Mouse (Mus musculus) layer of hippocampus, adult 2 months (tissue): ENCODE measurements at regions not wholly inside any gene's neighbourhood (a gene's known extent, or its start where the extent isn't known, plus 50 kb on each side); places are given as distances from the start of the nearest gene placed in this dataset.

Source experiments
- DNase-seq, 2 experiments: peaks; one replicate each; pipeline ENCODE4 v3.0.0; 2022; ENCODE audit warnings: low spot score in 2 of 2
- H3K27ac ChIP-seq: fragments of 200-600 bp; 2 replicates; pipeline ENCODE4 v1.8.1; 2022
- H3K4me3 ChIP-seq: fragments of 200-600 bp; 2 replicates; pipeline ENCODE4 v1.8.1; 2022; ENCODE audit warnings: mild to moderate bottlenecking
- CTCF ChIP-seq: fragments of 200-600 bp; conservative IDR thresholded peaks from 2 replicates; pipeline ENCODE4 v1.8.1; 2022; ENCODE audit warnings: antibody characterized with exemption, mild to moderate bottlenecking, moderate library complexity

DNA sequence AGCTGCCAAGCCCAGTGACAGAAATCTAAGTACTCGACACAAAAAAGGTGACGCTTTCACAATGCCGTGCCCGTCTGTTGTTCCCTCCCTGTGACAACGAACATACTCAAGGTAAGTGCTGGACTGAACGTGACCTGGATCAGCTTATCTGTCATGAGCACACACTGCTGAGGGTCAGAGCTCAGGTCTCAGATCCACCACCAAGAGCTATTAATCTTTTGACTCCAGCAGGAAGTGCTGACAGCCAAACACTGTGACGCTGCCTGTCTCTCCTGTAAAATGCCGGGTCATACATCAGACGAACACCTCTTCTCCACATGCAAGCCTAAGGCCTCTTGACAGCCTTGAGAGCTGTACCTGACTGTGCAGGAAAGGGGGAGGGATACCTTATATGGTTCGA is 125.2 kb downstream of the Cand1 start:
- no peak overlapping the region for H3K4me3 ChIP-seq
- DNase-seq: no peak
- no peak for TF ChIP-seq CTCF
- H3K27ac ChIP-seq: no peak overlapping the region

DNA sequence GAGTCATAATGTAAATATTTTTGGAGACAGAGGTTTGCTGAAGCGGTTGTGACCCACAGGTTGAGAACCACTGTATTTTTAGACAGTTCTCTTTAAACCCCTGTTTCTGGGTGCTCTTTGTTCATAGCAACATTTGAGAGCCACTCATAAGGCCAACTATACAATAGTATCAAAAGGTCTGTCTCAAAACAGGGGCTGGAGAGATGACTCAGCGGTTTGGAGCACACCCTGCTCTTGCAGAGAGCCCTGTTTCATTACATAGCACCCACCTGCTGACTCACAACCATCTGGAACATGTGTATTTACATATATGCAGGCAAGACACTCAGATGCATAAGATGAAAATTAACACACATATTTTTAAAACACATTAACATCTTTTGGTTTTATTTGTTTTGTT is 128.0 kb downstream of the Cand1 start:
- Histone ChIP-seq H3K4me3 (no peak overlapping the region), H3K27ac (no peak overlapping the region)
- no peak for TF ChIP-seq CTCF
- DNase-seq: no peak

DNA sequence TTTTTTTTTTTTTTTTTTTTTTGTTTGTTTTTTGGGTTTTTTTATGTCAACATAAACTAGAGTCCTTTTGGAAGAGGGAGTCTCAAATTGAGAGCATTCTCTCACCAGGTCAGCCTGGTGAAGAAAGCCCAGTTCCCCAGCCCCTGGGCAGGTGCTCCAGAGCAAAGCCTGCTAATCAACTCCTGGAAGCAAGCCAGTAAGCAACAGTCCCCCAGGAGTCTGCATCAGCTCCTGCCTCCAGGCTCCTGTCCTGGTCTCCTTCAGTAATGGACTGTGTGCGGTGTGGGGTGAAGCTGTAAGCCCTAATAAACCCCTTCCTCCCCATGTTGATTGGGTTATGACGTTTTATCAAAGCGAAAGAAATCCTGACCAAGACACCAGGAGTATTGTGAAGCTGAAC is 128.4 kb downstream of the Cand1 start:
- no peak for TF ChIP-seq CTCF
- no peak for DNase-seq
- H3K27ac ChIP-seq: no peak overlapping the region
- no peak overlapping the region for H3K4me3 ChIP-seq

DNA sequence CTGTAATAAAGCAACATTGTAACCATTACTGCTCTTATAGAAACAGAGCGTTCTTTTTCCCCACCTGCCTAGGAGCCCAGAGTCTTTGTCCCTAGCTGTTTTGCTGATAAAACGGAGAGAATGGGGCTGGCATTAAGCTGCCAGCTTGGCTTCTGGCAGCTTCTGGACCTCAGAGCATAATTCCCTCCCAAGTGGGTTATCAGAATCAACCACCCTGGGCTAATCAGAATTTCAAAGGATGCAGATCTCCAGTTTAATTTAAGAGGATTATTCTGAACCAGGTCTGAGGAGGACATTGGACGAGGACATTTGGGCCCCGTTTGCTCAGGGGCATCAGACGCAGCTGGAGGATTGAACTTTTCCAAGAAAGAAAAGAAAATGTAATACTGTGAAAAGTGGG is 129.2 kb downstream of the Cand1 start:
- DNase-seq: no peak
- no peak overlapping the region for H3K27ac ChIP-seq
- H3K4me3 ChIP-seq: no peak overlapping the region
- no peak for TF ChIP-seq CTCF

DNA sequence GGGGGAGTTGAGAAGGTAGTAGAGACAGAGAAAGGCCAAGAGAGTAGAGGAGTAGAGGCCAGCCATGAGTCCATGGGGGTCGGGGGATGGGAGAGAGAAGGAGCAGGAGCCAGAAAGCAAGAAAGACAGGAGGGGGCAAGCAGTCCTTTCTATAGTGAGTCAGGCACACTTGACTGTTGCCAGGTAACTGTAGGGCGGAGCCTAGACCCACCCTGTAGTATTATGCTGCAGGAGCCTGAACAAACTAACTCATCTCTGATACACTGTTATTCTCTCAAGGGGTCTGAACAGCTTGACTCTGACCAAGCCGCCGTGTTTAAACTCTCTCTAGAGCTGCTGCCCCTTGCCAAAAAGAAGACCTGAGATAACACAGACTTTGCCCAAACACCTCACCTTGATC is 130.6 kb downstream of the Cand1 start:
- no peak for TF ChIP-seq CTCF
- Histone ChIP-seq H3K27ac (no peak overlapping the region), H3K4me3 (no peak overlapping the region)
- DNase-seq: no peak

DNA sequence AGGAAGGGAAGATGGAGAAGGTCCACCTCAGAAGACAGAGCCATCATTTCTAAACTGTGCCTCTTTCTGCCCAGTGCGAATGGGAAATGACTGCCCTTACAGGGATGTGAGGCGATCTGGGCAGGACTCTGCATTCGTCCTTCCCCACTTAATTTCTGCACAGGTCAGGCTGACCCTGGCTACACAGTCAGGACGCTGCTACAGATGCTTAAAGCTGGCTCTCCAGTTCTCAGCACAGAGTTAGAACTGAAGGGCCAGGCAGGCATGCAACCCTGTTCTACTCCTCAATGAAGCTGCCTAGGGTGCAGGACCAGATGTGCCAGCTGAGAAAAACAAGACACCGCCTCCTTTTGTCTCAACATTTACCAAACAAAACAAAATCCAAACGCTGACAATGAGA is 132.1 kb downstream of the Cand1 start:
- Histone ChIP-seq H3K27ac (no peak overlapping the region), H3K4me3 (no peak overlapping the region)
- TF ChIP-seq CTCF: no peak
- DNase-seq: no peak

DNA sequence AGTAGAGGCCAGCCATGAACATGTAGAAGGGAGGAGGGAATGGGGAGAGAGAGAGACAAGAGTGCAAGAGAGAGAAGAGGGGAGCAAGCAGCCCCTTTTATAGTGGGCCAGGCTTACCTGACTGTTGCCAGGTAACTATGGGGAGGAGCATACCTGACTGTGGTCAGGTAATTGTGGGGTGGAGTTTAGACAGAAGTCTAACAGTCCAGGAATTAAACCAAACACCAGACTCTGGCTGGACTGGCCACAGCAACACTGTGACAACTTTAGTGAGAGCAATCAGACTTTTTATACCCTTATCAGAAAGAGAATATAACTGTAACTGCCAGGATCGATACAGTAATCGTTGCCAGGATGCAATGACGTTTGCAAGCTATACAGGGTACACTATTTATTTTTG is 133.8 kb downstream of the Cand1 start:
- no peak for TF ChIP-seq CTCF
- DNase-seq: no peak
- H3K4me3 ChIP-seq: no peak overlapping the region
- no peak overlapping the region for H3K27ac ChIP-seq

DNA sequence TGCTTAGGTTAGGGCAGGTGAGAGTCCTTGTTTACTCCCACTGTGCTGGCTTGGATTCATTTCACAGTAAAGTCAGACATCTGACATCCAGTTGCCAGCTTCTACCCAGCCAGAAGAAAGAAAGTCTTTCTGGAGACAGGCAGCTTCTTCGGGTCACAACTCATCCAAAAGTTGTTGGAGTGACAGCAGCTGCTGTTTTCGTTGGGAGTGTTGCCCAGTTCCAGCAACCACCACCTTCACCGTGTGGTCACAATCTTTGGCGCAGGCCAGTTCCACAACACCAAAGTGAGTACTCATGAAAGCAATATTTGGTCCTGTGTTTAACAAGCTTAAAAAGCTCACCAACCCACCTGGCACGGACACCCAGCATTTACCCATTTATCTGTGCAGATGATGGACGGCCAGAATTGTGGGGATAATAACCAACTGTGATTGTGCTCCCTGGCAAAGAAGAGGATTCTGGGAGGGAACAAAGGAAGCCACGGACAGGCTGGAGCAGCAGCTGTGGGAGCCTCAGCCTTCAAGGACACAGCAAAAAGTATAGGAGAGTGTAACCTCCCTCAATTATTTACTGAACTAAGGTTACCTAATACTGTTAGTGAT is 134.5 kb downstream of the Cand1 start:
- no peak for DNase-seq
- Histone ChIP-seq H3K27ac (no peak overlapping the region), H3K4me3 (no peak overlapping the region)
- no peak for TF ChIP-seq CTCF

DNA sequence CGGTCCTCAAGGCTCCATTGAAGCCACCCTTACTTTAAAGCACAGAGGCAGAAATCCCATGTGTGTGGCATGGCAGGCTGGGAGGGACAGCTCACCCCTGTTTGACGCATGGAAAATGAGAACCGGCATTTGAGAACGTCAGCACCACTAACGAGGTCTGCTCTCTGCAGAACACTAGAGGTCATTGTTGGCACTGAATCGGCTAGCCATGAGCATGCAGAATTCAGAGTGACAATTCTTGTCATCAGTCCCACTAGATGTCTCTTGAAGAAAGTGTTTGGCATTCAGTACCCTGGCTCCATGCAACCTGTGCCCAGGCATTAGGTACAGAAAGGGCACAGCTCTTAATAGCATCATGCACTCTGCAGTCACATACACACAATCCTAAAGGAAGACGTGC is 139.3 kb downstream of the Cand1 start:
- no peak for DNase-seq
- no peak overlapping the region for H3K4me3 ChIP-seq
- peak; percentile 53 for TF ChIP-seq CTCF
- no peak overlapping the region for H3K27ac ChIP-seq

DNA sequence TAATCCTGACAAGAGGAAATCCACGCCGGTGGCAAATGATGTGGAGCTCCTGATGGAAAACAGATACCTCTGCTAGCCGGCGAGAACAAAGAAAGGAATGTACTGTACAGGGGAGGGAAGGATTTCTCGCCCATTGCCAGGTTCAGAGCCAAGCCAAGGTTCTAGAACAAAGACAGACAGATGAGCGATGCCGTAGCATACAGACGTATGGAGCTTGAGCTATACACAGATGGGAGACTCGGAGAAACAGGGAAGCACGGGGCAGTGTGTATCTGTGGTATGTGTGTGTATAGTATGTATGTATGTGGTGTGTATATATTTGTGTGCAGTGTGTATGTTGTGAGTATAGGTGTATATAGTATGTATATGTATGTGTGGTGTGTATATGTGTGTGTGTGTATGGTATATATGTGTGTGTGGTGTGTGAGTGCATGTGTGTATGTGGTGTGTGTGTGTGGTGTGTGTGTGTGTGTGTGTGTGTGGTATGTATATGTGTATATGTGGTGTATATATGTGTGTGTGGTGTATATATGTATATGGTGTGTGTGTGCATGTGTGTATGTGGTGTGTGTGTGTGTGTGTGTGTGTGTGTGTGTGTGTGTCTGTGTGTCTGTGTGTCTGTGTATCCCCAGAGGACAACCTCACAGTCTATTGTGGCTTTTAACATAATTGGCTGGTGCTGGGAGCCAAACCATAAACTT is 140.6 kb downstream of the Cand1 start:
- DNase-seq: no peak
- H3K4me3 ChIP-seq: no peak overlapping the region
- TF ChIP-seq CTCF: no peak
- no peak overlapping the region for H3K27ac ChIP-seq

DNA sequence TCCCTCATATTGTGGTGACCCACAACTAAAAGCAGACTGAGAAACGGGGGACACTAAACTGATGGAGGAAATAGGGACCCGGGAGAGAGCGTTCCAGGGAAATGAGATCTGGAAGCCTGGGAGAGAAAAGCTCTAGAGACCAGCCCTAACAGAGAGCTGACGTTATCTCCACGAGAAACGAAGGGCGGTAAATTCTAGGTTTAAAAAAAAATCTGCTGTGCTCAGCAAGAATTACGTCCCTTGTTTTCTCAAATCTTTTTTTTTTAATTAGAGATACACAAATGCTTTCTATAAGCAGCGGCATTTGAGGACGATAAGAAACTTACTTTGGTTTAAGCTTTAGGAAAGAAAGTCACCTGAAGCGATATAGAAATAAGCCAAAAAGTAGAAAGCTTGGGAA is 145.7 kb downstream of the Cand1 start:
- Histone ChIP-seq H3K27ac (no peak overlapping the region), H3K4me3 (no peak overlapping the region)
- DNase-seq: no peak
- no peak for TF ChIP-seq CTCF

DNA sequence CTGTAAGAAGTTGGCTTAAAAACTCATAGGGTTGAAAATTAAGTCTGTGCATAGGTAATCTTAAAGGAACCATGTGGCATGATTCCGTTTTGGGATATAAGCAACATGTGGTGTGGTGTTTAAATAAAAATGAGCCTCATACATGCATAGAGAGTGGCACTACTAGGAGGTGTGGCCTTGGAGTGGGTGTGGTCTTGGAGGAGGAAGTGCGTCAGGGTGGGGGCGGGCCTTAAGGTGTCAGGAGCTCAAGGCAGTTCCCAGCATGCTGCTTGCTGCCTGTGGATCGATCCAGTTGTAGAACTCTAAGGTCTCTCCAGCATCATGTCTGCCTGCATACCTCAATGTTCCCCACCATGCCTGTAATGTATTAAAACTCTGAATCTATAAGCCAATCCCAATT is 152.0 kb downstream of the Cand1 start:
- no peak for DNase-seq
- no peak overlapping the region for H3K4me3 ChIP-seq
- H3K27ac ChIP-seq: no peak overlapping the region
- no peak for TF ChIP-seq CTCF

DNA sequence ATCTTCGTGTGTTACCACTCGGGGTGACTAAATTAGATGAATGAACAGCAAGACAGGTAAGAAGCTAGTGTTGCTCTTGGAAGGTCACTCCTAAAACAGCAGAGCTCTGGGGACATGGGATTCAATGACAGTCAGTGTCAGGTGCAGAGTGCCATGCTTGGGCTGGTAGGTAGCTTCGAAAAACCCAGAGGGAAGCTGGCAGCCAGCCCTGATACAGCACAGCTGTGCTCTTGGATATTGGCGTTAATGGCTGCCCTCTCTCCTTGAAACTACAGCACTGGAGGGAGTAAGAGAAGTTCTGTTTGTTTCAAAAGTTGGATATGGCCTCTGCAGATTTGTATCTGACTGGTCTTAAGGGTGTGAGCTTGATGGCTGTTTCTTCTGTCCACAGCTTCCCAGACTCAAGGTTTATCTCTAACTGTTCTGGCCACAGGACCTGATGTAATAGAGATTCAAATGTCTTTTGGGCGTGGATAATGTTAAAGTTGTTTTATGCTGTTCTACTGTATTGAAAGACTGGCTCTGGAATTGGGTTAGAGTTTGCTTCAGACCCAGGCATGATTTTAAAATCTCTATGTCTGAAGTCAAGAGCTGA is 152.7 kb downstream of the Cand1 start:
- H3K4me3 ChIP-seq: no peak overlapping the region
- TF ChIP-seq CTCF: no peak
- no peak overlapping the region for H3K27ac ChIP-seq
- DNase-seq: no peak

DNA sequence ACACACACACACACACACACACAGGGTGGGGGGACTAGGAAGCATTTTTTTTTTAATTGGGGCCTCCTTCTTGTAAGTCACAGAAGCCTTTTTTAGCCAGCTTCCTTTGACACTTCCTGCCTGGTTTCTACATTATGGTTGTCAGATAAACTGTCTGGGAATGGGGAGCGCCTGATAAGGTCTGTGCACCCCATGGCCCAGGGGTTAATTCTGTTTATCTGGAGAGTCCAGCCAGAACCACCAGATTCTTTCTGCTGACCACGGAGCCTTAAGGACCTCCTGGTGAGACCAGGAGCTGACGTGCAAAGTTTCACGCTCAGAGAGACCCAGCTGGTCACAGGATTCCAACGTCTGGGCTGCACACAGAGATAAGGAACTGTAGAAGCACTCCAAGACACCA is 153.4 kb downstream of the Cand1 start:
- DNase-seq: no peak
- no peak overlapping the region for H3K4me3 ChIP-seq
- no peak overlapping the region for H3K27ac ChIP-seq
- no peak for TF ChIP-seq CTCF
